Mouse (Mus musculus) lung, adult 2 months (tissue): ENCODE results near the gene Mb.

ENCODE experiments used
- CTCF ChIP-seq: fragments of 200-500 bp; IDR thresholded peaks from 2 replicates; pipeline ENCODE4 v1.5.1; 2011; ENCODE audit warnings: mild to moderate bottlenecking, low read length, control low read depth; ENCODE audit not compliant: insufficient read depth
- POLR2A ChIP-seq: fragments of 200-500 bp; IDR thresholded peaks from 2 replicates; pipeline ENCODE4 v1.6.1; 2011; ENCODE audit warnings: low read depth, mild to moderate bottlenecking, control low read depth, low read length, borderline replicate concordance; ENCODE audit errors: extremely low read depth

GRCm38 (mm10) chr15:77070745-77071268 lies 20.3 kb upstream of the Mb start:
- TF ChIP-seq CTCF (no peak), POLR2A (no peak)
